Mouse (Mus musculus) gastrocnemius, adult 2 months (tissue): ENCODE measurements around the gene Sh3bp5l. TPM values are rescaled to one million over a fixed set of nuclear protein-coding genes. Genes with fewer than 3 reads are reported as not detected.
"Not testable (repeated sequence)": the region's sequence is repeated elsewhere in the genome, so short reads cannot be mapped to it uniquely, and the experiment has no call there.

Experiments
- DNase-seq: peaks from one replicate; pipeline ENCODE4 v3.0.0; 2022
- H3K27ac ChIP-seq: fragments of 200-600 bp; 2 replicates; pipeline ENCODE4 v1.8.1; 2022; ENCODE audit warnings: mild to moderate bottlenecking
- H3K4me3 ChIP-seq: fragments of 200-600 bp; 2 replicates; pipeline ENCODE4 v1.8.1; 2022; ENCODE audit warnings: mild to moderate bottlenecking, moderate library complexity
- CTCF ChIP-seq: fragments of 200-600 bp; IDR thresholded peaks from 2 replicates; pipeline ENCODE4 v1.8.1; 2022; ENCODE audit warnings: antibody characterized with exemption, mild to moderate bottlenecking, moderate library complexity
- intact Hi-C: fragments of 180-260 bp; cut with DNase I; formaldehyde crosslinking; loops from one replicate; pipeline ENCODE4 v1.15.1; 2025
- total RNA-seq, 2 experiments: library from RNA; stranded (reverse); gene quantifications; 2 replicates each; pipeline ENCODE4 v1.2.3; 2021

Sh3bp5l gene
- total RNA-seq, 2 experiments from 2014 or later = 21.2 to 23.5 TPM

GRCm38 (mm10) chr11:58357042-58357441 lies 26.5 kb downstream of the Sh3bp5l start:
- intact Hi-C loops = no loop called here

GRCm38 (mm10) chr11:58357844-58358534 lies 27.5 kb downstream of the Sh3bp5l start:
- no peak for DNase-seq
- intact Hi-C loops = no loop called here
- Histone ChIP-seq H3K4me3 (no peak overlapping the region), H3K27ac (no peak overlapping the region)
- no peak for TF ChIP-seq CTCF

More at GRCm38 (mm10) chr11:58357042-58357441, 26.5 kb downstream of the Sh3bp5l start:
- TF ChIP-seq CTCF = no peak
- Histone ChIP-seq H3K4me3 (no peak overlapping the region), H3K27ac (no peak overlapping the region)
- no peak for DNase-seq

GRCm38 (mm10) chr11:58362562-58362961 lies 32.0 kb downstream of the Sh3bp5l start:
- DNase-seq, H3K4me3 ChIP-seq, intact Hi-C loops, H3K27ac ChIP-seq: not testable (repeated sequence)

- no peak overlapping the region for H3K27ac ChIP-seq
- TF ChIP-seq CTCF = no peak
- H3K4me3 ChIP-seq = no peak overlapping the region
- no peak for DNase-seq
- intact Hi-C loops = no loop called here
These were observed 33.9 kb downstream of the Sh3bp5l start for GRCm38 (mm10) chr11:58364454-58364853.

- intact Hi-C loops = not testable (repeated sequence)
These were observed 35.7 kb downstream of the Sh3bp5l start for GRCm38 (mm10) chr11:58366191-58366590.

GRCm38 (mm10) chr11:58377273-58377672 lies 46.7 kb downstream of the Sh3bp5l start:
- intact Hi-C loops = no loop called here

More at GRCm38 (mm10) chr11:58366191-58366590, 35.7 kb downstream of the Sh3bp5l start:
- DNase-seq, H3K4me3 ChIP-seq, H3K27ac ChIP-seq: not testable (repeated sequence)

GRCm38 (mm10) chr11:58377686-58378085 lies 47.2 kb downstream of the Sh3bp5l start:
- no peak for TF ChIP-seq CTCF
- Histone ChIP-seq H3K4me3 (no peak overlapping the region), H3K27ac (no peak overlapping the region)
- intact Hi-C loops = no loop called here
- no peak for DNase-seq

More at GRCm38 (mm10) chr11:58377273-58377672, 46.7 kb downstream of the Sh3bp5l start:
- no peak for DNase-seq
- no peak for TF ChIP-seq CTCF
- no peak overlapping the region for H3K4me3 ChIP-seq
- H3K27ac ChIP-seq = no peak overlapping the region

GRCm38 (mm10) chr11:58378763-58379278 lies 48.3 kb downstream of the Sh3bp5l start, which contains the start of gene Lypd8:
TSS of gene Lypd8 (plus strand) at chr11:58379043.
- Histone ChIP-seq H3K4me3 (no peak within 1 kb of the TSS), H3K27ac (no peak within 1 kb of the TSS)
- intact Hi-C loops = no loop called here
- TF ChIP-seq CTCF = no peak
- no peak for DNase-seq

GRCm38 (mm10) chr11:58379516-58379915 lies 49.0 kb downstream of the Sh3bp5l start:
- no peak for TF ChIP-seq CTCF
- H3K4me3 ChIP-seq = no peak overlapping the region
- H3K27ac ChIP-seq = no peak overlapping the region
- intact Hi-C loops = no loop called here
- no peak for DNase-seq

GRCm38 (mm10) chr11:58382471-58382870 lies 51.9 kb downstream of the Sh3bp5l start:
- Histone ChIP-seq H3K4me3 (no peak overlapping the region), H3K27ac (no peak overlapping the region)
- intact Hi-C loops = no loop called here
- TF ChIP-seq CTCF = no peak
- DNase-seq = no peak

Other genes with a start within 250 kb of the Sh3bp5l start
- gene Gm12248, start 237.6 kb upstream of the Sh3bp5l start, total RNA-seq = not detected
- 10 to 100 TPM; 28.4 to 38.0 TPM for gene Cnot8, start 226.6 kb upstream of the Sh3bp5l start, total RNA-seq
- 10 to 100 TPM in 1 of 2 experiments, 1 to 10 TPM in 1; 8.7 to 10.9 TPM for gene Gemin5, start 162.2 kb upstream of the Sh3bp5l start, total RNA-seq
- 10 to 100 TPM; 35.6 to 45.8 TPM for gene Mrpl22, start 159.1 kb upstream of the Sh3bp5l start, total RNA-seq
- 1 to 10 TPM; 6.5 to 9.7 TPM for gene Igtp, start 131.2 kb upstream of the Sh3bp5l start, total RNA-seq
- gene Irgm2, start 131.1 kb upstream of the Sh3bp5l start, total RNA-seq = 10 to 100 TPM in 1 of 2 experiments, 1 to 10 TPM in 1; 8.7 to 14.6 TPM
- not detected for gene 4930438A08Rik, start 55.9 kb upstream of the Sh3bp5l start, total RNA-seq
- gene Zfp692, start 23.7 kb upstream of the Sh3bp5l start, total RNA-seq = 1 to 10 TPM; 4.1 to 5.0 TPM
- 10 to 100 TPM; 43.1 to 44.6 TPM for gene Zfp672, start 385 bp upstream of the Sh3bp5l start, total RNA-seq
- not detected for gene Lypd8, start 48.3 kb downstream of the Sh3bp5l start, total RNA-seq
- not detected for gene 1810065E05Rik, start 90.4 kb downstream of the Sh3bp5l start, total RNA-seq
- gene Gm12253, start 101.8 kb downstream of the Sh3bp5l start, total RNA-seq = not detected
- gene Lypd9, start 122.2 kb downstream of the Sh3bp5l start, total RNA-seq = not detected
- not detected for gene Olfr30, start 131.5 kb downstream of the Sh3bp5l start, total RNA-seq
- not detected for gene Olfr332, start 161.8 kb downstream of the Sh3bp5l start, total RNA-seq
- not detected for gene Olfr331, start 171.8 kb downstream of the Sh3bp5l start, total RNA-seq
- not detected for gene Olfr330, start 204.1 kb downstream of the Sh3bp5l start, total RNA-seq
- not detected for gene Olfr329-ps, start 215.7 kb downstream of the Sh3bp5l start, total RNA-seq
- not detected for gene Olfr328, start 224.9 kb downstream of the Sh3bp5l start, total RNA-seq
- gene Olfr224, start 239.8 kb downstream of the Sh3bp5l start, total RNA-seq = not detected
- gene Olfr325, start 247.0 kb downstream of the Sh3bp5l start, total RNA-seq = not detected